Mouse (Mus musculus) thymus, adult 18-20 months (tissue): ENCODE data around the gene Map4k4.

ENCODE experiments used
- DNase-seq, 2 experiments: peaks; one replicate each; pipeline ENCODE4 v3.0.0; 2022; ENCODE audit warnings: mixed read lengths in 2 of 2

Gene Map4k4

GRCm38 (mm10) chr1:40006043-40006651 is 105.4 kb downstream of the Map4k4 start:
- DNase-seq: no peak

GRCm38 (mm10) chr1:40007962-40008471 is 107.3 kb downstream of the Map4k4 start:
- no peak for DNase-seq

DNA sequence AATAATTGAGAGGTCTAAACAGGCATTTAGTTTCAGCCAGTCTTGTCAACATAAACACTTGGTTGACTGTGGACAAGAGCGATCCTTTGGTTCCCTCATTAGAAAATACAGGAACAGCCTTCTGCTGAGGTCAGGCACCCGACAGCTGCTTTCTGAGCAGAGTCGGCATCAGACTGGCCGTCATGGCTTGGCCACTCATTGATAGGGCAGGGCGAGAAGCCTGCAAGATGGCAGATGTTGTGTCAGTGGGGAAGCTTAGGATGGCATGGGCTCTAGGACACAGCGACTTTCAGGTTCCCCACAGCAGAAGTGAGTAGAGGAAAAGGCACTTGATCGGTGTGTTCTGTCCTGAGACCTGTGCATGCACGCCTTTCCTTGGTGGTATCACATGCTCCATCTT is 112.0 kb downstream of the Map4k4 start:
- no peak for DNase-seq

GRCm38 (mm10) chr1:40015066-40015678 is 114.5 kb downstream of the Map4k4 start:
- DNase-seq: no peak

DNA sequence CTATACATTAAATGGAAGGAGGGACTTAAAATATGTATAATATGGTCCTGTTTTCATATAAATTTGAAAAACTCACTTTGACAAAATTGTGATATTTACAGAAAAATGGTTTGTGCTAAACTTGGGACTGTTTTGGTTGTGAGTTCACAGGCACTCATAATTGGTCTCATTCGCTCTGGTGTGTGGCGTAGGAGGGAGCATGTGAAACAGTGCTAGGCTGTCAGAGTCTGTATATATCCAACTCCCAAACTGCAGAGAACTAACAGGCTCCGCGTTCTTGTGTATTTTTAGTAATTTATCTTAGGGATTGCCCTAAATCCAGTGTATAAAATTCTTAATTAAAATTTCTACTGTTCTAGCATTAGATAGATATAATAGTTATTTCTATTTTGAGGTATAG is 120.9 kb downstream of the Map4k4 start:
- DNase-seq: no peak

DNA sequence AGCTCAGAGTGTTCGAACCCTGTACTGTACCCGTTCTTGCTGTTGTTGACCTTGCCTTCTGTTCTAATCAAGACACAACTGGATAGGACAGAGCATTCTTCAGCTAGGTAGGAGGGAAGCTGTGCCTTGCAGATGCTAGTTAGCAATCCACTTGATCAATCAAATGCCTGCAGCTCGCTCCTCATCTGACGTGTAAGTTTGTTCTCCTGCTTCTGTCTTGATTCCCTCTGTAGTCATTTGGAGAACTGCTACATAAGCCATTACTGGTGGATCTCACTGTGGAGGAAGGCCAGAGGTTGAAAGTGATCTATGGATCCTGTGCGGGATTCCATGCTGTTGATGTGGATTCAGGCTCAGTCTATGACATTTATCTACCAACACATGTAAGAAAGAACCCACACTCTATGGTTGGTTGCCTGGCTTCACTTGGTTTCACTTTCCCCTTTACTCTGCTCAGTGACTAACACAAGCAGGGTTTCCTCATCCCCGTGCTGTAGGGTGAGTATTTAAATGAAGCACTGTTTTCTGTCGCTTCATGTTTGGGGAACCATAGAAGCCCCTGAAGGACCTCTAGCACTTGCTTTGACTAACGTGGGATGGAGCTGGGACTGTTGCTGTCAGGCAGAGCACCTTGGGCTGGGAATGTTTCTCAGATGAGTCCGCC is 121.9 kb downstream of the Map4k4 start:
- DNase-seq: no peak

- no peak for DNase-seq
Measured at GRCm38 (mm10) chr1:40023206-40023605, 122.5 kb downstream of the Map4k4 start.

DNA sequence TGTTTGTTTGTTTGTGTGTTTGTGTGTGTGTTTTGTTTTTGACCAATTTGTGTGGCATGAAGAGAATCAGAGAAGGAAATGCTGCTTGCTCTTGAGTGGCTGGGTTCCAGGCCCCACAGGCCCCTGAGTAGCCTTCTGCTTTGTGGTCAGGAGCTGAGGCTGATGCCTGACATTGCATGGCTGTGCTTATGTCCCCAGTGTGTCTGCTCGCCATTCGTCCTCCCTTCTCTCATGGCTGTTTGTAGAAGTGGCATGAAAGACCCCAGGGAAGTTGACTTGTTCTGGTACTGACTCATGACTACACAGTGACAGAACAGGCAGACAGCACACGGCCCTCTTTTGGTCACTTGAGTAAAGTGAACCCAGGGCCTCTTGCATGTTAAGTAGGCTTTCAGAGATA is 123.0 kb downstream of the Map4k4 start:
- DNase-seq: no peak

DNA sequence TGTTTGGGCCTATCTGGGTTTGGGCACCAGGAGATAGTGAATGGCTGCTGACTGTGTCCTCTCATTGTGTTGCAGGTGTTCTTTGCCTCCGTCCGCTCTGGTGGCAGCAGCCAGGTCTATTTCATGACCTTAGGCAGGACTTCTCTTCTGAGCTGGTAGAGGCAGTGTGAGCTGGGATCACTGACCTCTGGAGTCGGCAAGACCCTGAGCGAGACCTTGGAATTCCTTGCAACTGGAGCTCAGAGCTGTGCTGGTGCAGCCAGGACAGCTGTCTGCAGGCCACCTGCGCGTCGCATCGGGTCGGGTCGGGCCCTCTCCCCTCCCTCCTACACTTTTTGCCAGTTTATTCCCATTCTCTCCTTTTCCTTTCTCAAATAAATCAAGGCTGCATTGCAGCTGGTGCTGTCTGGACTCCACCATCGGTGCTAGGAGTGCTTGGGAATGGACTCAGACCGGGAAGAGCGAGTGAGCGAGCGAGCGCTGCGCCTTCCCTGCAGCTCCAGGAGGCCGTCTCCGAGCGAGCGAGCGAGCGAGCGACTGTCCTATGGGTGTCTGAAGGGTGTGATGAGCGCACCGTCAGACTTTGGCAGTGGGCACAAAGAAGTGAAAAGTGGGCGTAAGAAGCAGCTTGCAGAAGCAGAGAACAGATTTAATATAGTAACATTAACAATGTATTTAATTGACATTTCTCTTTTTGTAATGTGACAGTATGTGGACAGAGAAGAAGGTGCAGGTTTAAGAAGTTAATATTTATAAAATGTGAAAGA is 124.0 kb downstream of the Map4k4 start:
- DNase-seq: no peak

DNA sequence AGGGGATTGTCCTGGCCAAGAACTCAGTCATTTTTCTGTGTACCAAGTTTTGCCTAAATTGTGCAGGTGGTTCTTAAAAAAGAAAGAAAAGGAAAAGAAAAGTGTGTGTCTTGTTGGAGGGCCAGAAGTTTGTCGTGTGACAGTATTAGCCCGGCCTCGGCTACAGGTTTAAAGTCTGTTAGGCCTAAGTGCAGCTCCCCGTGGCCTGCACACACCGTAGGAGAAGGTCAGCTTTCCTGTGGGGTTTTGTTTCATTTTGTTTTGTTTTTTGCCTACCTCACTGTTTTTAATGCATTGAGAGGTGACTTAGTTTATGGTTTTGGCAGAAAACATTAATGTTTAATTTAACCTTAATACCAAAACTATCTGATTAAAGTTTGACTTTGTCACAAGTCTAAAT is 124.7 kb downstream of the Map4k4 start:
- no peak for DNase-seq

GRCm38 (mm10) chr1:40027116-40027620 is 126.5 kb downstream of the Map4k4 start:
- no peak for DNase-seq

GRCm38 (mm10) chr1:40028207-40028998 is 127.7 kb downstream of the Map4k4 start:
- no peak for DNase-seq

DNA sequence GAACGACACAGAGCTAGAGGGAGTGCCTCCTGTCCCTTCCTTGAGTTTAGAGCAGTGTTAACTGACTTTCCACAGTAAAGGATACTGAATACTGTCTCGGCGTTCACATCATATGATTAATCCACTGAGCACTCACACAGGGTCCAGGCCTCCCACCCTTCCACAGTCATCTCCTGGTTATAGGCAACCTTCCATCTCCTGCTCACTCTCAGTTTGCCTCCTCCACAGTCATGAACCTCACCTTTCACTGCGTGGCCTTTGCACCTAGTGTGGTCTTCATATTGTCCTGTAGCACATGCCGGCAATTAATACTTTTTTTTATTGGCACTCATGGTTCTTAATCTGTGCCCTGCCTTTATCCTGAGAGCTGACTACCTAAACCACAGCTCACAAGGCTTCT is 128.9 kb downstream of the Map4k4 start:
- no peak for DNase-seq

DNA sequence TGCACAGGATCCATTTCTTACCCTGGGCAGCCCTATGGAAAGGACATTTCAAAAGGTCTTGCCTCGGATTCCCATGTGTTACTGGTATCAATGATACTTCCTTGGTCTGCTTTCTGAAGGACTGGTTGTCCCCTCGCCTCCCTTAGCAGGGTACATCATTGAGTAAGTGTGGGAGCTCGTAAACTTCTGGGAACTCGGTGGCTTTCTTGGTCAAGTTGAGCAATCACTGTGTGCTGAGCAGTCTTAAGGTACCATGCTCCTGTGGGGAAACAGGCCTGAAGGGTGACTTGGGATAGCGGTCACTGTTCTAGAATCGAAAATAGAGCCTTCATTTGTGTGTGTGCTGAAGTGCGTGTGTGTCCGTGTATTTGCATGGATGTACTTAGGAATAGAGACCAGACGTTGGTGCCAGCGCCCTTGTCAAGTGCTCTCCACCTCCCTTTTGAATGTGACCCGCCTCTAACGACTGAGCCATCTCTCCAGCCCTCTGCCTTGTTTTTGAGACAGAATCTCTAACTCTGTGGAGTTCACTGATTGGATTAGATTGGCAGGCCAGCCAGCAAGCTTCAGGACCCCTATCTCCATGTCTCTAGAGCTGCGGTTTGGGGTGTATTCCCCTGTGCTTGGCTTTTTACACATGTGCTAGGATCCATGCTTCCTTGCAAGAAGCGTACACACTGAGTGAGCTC is 129.7 kb downstream of the Map4k4 start:
- DNase-seq: no peak

- DNase-seq: no peak
Measured at GRCm38 (mm10) chr1:40030976-40031356, 130.3 kb downstream of the Map4k4 start.

GRCm38 (mm10) chr1:40031626-40032025 is 130.9 kb downstream of the Map4k4 start:
- DNase-seq: no peak

GRCm38 (mm10) chr1:40033315-40033714 is 132.6 kb downstream of the Map4k4 start:
- no peak for DNase-seq

GRCm38 (mm10) chr1:40033743-40034420 is 133.2 kb downstream of the Map4k4 start:
- DNase-seq: no peak

GRCm38 (mm10) chr1:40037831-40038230 is 137.1 kb downstream of the Map4k4 start:
- no peak for DNase-seq

GRCm38 (mm10) chr1:40045686-40046085 is 145.0 kb downstream of the Map4k4 start:
- no peak for DNase-seq

DNA sequence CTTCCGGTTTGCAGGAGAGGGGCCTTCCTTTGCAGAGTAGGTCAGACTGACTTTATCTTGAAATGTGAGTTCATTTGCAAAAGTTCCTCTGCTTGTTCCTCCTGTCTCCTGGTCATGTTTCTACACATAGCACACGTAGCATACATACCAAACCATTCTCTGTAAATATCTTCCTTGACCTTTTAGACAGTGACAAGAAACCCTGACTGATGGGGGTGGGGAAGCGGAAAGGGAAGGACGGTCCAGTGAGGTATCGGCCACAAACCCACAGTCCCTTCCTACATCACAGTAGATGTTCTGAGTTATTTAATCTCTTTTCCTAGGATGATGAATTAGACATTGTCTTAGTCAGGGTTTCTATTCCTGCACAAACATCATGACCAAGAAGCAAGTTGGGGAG is 145.9 kb downstream of the Map4k4 start:
- no peak for DNase-seq
